Mouse (Mus musculus): ENCODE measurements around the gene Ect2. TPM values are rescaled to one million over a fixed set of nuclear protein-coding genes. Genes with fewer than 3 reads are reported as not detected.

The Ect2 gene
- polyA plus RNA-seq, 1 experiment from 2014 or later: 14.7 TPM

- Histone ChIP-seq H3K4me2 (peak overlapping the region; percentile 49), H3K9me3 (no peaks in the 10 kb centered on the region), H3K4me3 (peak overlapping the region; percentile 79), H3K27ac (no peak overlapping the region), H3K9ac (no peak overlapping the region; the same call in 1 of the 2 replicates), H3K36me3 (no peaks in the 10 kb centered on the region), H3K4me1 (replicated peaks) (peaks cover 15% of the 10 kb centered on the region), H3K27me3 (no peaks in the 10 kb centered on the region)
- ATAC-seq (ENCODE audit: low FRiP score): peak; percentile 41
- WGBS: 69% methylated on average over 2 of the region's 2 CpGs
Observed at GRCm38 (mm10) chr3:27154280-27154679, 602 bp upstream of the Ect2 start.

GRCm38 (mm10) chr3:27153191-27153671 lies 447 bp downstream of the Ect2 start:
- peak overlapping the region; percentile 74 for H3K9ac ChIP-seq
- peak overlapping the region; percentile 30; the same call in 1 of the 2 replicates for H3K27ac ChIP-seq
- H3K4me1 ChIP-seq (replicated peaks): peaks cover 15% of the 10 kb centered on the region
- peak overlapping the region; percentile 79 for H3K4me3 ChIP-seq
- H3K9me3 ChIP-seq: no peaks in the 10 kb centered on the region
- no peaks in the 10 kb centered on the region for H3K36me3 ChIP-seq
- WGBS: under 1% methylated on average over 31 of the region's 31 CpGs
- peak; percentile 67 for ATAC-seq (ENCODE audit: low FRiP score)
- no peaks in the 10 kb centered on the region for H3K27me3 ChIP-seq
- H3K4me2 ChIP-seq: peak overlapping the region; percentile 91

- no peak overlapping the region for H3K4me2 ChIP-seq
- no peaks in the 10 kb centered on the region for H3K27me3 ChIP-seq
- no peaks in the 10 kb centered on the region for H3K9me3 ChIP-seq
- WGBS: 91% methylated on average over 7 of the region's 7 CpGs
- no peaks in the 10 kb centered on the region for H3K4me1 ChIP-seq (replicated peaks)
- H3K27ac ChIP-seq: no peak overlapping the region
- no peak overlapping the region for H3K9ac ChIP-seq
- H3K36me3 ChIP-seq: peaks cover 8% of the 10 kb centered on the region; the same call in 1 of the 2 replicates
- ATAC-seq (ENCODE audit: low FRiP score): no peak
- H3K4me3 ChIP-seq: no peak overlapping the region
Observed at GRCm38 (mm10) chr3:27145733-27146132, 7.9 kb downstream of the Ect2 start.

DNA sequence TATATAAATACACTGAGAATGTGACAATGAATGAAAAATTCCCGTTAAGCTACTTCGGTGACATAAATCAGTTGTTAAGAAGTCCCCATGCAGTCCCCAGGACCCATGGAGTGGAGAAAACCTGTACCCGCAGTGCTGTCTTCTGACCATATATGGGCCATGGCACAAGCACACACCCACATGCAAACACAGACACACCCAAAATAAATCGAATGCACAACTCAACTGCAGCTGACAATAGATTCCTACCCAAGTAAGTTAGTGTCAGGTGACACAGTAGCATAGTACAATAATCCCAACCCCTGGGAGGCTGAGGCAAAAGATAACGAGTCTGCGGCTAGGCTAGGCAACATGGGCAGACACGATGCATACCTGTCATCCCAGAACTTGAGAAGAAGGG lies 10.1 kb downstream of the Ect2 start:
- H3K27ac ChIP-seq: no peak overlapping the region
- no peaks in the 10 kb centered on the region for H3K4me1 ChIP-seq (replicated peaks)
- H3K27me3 ChIP-seq: no peaks in the 10 kb centered on the region
- no peak overlapping the region for H3K4me3 ChIP-seq
- H3K9me3 ChIP-seq: no peaks in the 10 kb centered on the region
- no peak overlapping the region for H3K4me2 ChIP-seq
- WGBS: 94% methylated on average over 7 of the region's 7 CpGs
- ATAC-seq (ENCODE audit: low FRiP score): no peak
- H3K36me3 ChIP-seq: peaks cover 8% of the 10 kb centered on the region; the same call in 1 of the 2 replicates
- no peak overlapping the region for H3K9ac ChIP-seq

DNA sequence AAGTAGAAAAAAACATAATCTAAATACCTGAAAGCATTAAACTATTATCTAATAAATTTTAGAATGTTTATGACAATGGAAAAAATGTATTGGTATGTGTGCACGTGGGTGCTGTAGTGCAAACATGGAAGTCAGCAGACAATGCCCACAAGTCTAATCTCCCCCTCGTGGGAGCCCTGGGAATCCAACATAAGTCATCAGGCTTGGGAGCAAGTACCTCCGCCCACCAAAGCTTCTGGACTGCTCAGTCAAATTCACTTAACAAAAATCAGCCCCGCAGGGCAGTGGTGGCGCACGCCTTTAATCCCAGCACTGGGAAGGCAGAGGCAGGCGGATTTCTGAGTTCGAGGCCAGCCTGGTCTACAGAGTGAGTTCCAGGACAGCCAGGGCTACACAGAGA lies 13.6 kb downstream of the Ect2 start:
- no peaks in the 10 kb centered on the region for H3K4me1 ChIP-seq (replicated peaks)
- peaks cover 25% of the 10 kb centered on the region for H3K36me3 ChIP-seq
- 89% methylated on average over 8 of the region's 8 CpGs for WGBS
- H3K4me3 ChIP-seq: no peak overlapping the region
- H3K9me3 ChIP-seq: no peaks in the 10 kb centered on the region
- ATAC-seq (ENCODE audit: low FRiP score): no peak
- H3K4me2 ChIP-seq: no peak overlapping the region
- H3K9ac ChIP-seq: no peak overlapping the region
- H3K27me3 ChIP-seq: no peaks in the 10 kb centered on the region
- no peak overlapping the region for H3K27ac ChIP-seq

- Histone ChIP-seq H3K27me3 (no peaks in the 10 kb centered on the region), H3K4me1 (replicated peaks) (no peaks in the 10 kb centered on the region), H3K9ac (no peak overlapping the region), H3K4me3 (no peak overlapping the region), H3K27ac (no peak overlapping the region), H3K36me3 (peaks cover 11% of the 10 kb centered on the region), H3K9me3 (no peaks in the 10 kb centered on the region), H3K4me2 (no peak overlapping the region)
- WGBS: 95% methylated on average over 9 of the region's 9 CpGs
- ATAC-seq (ENCODE audit: low FRiP score): no peak
Observed at GRCm38 (mm10) chr3:27121864-27122450, 31.7 kb downstream of the Ect2 start.

GRCm38 (mm10) chr3:27120932-27121331 lies 32.7 kb downstream of the Ect2 start:
- Histone ChIP-seq H3K4me2 (no peak overlapping the region), H3K36me3 (peaks cover 17% of the 10 kb centered on the region), H3K9me3 (no peaks in the 10 kb centered on the region), H3K4me1 (replicated peaks) (no peaks in the 10 kb centered on the region), H3K9ac (no peak overlapping the region), H3K27ac (no peak overlapping the region), H3K27me3 (no peaks in the 10 kb centered on the region), H3K4me3 (no peak overlapping the region)
- ATAC-seq (ENCODE audit: low FRiP score): no peak
- 93% methylated on average over 6 of the region's 6 CpGs for WGBS

GRCm38 (mm10) chr3:27118227-27118626 lies 35.5 kb downstream of the Ect2 start:
- Histone ChIP-seq H3K9ac (no peak overlapping the region), H3K4me2 (no peak overlapping the region), H3K27me3 (no peaks in the 10 kb centered on the region), H3K9me3 (no peaks in the 10 kb centered on the region), H3K36me3 (peaks cover 19% of the 10 kb centered on the region), H3K27ac (no peak overlapping the region), H3K4me1 (replicated peaks) (no peaks in the 10 kb centered on the region), H3K4me3 (no peak overlapping the region)
- no peak for ATAC-seq (ENCODE audit: low FRiP score)
- 83% methylated on average over 4 of the region's 4 CpGs for WGBS

DNA sequence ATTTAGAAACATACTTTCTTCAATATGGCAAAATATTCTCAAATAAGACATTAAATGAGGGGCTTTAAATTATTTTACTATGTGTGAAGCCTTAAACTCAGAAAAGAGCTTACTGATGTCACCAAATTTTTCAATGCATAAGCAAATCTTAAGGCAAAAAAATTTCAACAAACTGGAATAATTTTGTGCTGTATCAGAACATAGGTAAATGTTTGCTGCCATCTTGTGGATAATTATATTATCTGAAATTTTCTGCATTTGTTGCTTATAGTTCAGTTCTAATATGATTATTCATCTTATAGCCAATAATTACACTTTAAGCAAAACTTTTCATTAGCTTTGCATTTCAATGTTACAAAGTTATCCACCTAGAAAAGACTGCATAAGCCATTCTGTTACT lies 42.8 kb downstream of the Ect2 start:
- Histone ChIP-seq H3K27me3 (no peaks in the 10 kb centered on the region), H3K4me3 (no peak overlapping the region), H3K36me3 (peaks cover 1% of the 10 kb centered on the region), H3K4me2 (no peak overlapping the region), H3K9me3 (no peaks in the 10 kb centered on the region), H3K9ac (no peak overlapping the region), H3K4me1 (replicated peaks) (no peaks in the 10 kb centered on the region), H3K27ac (no peak overlapping the region)
- ATAC-seq (ENCODE audit: low FRiP score): no peak

- Histone ChIP-seq H3K36me3 (no peaks in the 10 kb centered on the region; the same call in 1 of the 2 replicates), H3K27ac (no peak overlapping the region), H3K4me2 (no peak overlapping the region), H3K9ac (no peak overlapping the region), H3K4me3 (no peak overlapping the region), H3K27me3 (no peaks in the 10 kb centered on the region), H3K9me3 (no peaks in the 10 kb centered on the region), H3K4me1 (replicated peaks) (no peaks in the 10 kb centered on the region)
- no peak for ATAC-seq (ENCODE audit: low FRiP score)
- 88% methylated on average over 4 of the region's 4 CpGs for WGBS
Observed at GRCm38 (mm10) chr3:27109109-27109508, 44.6 kb downstream of the Ect2 start.

- ATAC-seq (ENCODE audit: low FRiP score): no peak
- no peaks in the 10 kb centered on the region for H3K9me3 ChIP-seq
- WGBS: 89% methylated on average over 6 of the region's 6 CpGs
- H3K36me3 ChIP-seq: no peaks in the 10 kb centered on the region
- H3K4me2 ChIP-seq: no peak overlapping the region
- no peak overlapping the region for H3K9ac ChIP-seq
- H3K27ac ChIP-seq: no peak overlapping the region
- no peaks in the 10 kb centered on the region for H3K4me1 ChIP-seq (replicated peaks)
- no peaks in the 10 kb centered on the region for H3K27me3 ChIP-seq
- no peak overlapping the region for H3K4me3 ChIP-seq
Observed at GRCm38 (mm10) chr3:27107142-27107541, 46.5 kb downstream of the Ect2 start.

- no peak overlapping the region for H3K27ac ChIP-seq
- H3K27me3 ChIP-seq: no peaks in the 10 kb centered on the region
- no peak for ATAC-seq (ENCODE audit: low FRiP score)
- H3K4me2 ChIP-seq: no peak overlapping the region
- no peaks in the 10 kb centered on the region for H3K36me3 ChIP-seq
- no peak overlapping the region for H3K9ac ChIP-seq
- 93% methylated on average over 6 of the region's 6 CpGs for WGBS
- H3K4me1 ChIP-seq (replicated peaks): no peaks in the 10 kb centered on the region
- H3K9me3 ChIP-seq: no peaks in the 10 kb centered on the region
- H3K4me3 ChIP-seq: no peak overlapping the region
Observed at GRCm38 (mm10) chr3:27102965-27103364, 50.7 kb downstream of the Ect2 start.

DNA sequence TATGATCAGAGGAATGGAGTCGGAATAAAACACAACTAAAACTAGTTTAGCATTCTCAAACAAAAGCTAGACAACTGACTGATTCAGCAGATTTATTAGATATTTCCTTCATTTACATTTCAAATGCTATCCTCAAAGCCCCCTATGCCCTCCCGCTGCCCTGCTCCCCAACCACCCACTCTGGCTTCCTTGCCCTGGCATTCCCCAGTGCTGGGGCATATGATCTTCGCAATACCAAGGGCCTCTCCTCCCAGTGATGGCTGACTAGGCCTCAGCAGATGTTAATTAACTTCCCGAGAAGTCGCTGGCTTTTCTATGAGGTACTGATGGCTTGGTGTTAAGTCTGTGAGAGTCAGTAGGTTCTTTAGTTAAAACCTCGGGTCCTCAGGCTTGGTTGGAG lies 55.0 kb downstream of the Ect2 start:
- Histone ChIP-seq H3K27ac (no peak overlapping the region), H3K9me3 (no peaks in the 10 kb centered on the region), H3K4me1 (replicated peaks) (no peaks in the 10 kb centered on the region), H3K4me3 (no peak overlapping the region), H3K36me3 (no peaks in the 10 kb centered on the region), H3K4me2 (no peak overlapping the region), H3K27me3 (no peaks in the 10 kb centered on the region), H3K9ac (no peak overlapping the region)
- 89% methylated on average over 6 of the region's 6 CpGs for WGBS
- ATAC-seq (ENCODE audit: low FRiP score): no peak
